Mouse (Mus musculus): ENCODE results near the gene Snx20. TPM values are rescaled to one million over a fixed set of nuclear protein-coding genes. Genes with fewer than 3 reads are reported as not detected.

Gene Snx20
- total and polyA plus RNA-seq, 2 experiments from 2014 or later, result 1.6 to 1.9 TPM

- no peaks in the 10 kb centered on the region for H3K9me3 ChIP-seq (ENCODE audit: low read length)
- H3K4me1 ChIP-seq (ENCODE audit: insufficient read depth), result peaks cover 6% of the 10 kb centered on the region; the same call in 1 of the 2 replicates
- H3K36me3 ChIP-seq (ENCODE audit: insufficient read depth), result no peaks in the 10 kb centered on the region
- H3K9ac ChIP-seq, result no peak overlapping the region
- WGBS, result 83% methylated on average over 5 of the region's 5 CpGs
- DNase-seq, result no peak
- no peak for TF ChIP-seq CTCF (IDR thresholded peaks at IDR 0.05; ENCODE audit: low read depth)
- ATAC-seq, result no peak
- H3K4me2 ChIP-seq (ENCODE audit: low read depth), result no peak overlapping the region
- H3K4me3 ChIP-seq (ENCODE audit: low read depth, low read length), result no peak overlapping the region
- no peaks in the 10 kb centered on the region for H3K27me3 ChIP-seq (ENCODE audit: insufficient read depth, low read length)
- H3K27ac ChIP-seq (ENCODE audit: low read depth, low read length), result no peak overlapping the region
These were observed 37.9 kb upstream of the Snx20 start for GRCm38 (mm10) chr8:88673859-88674258.

- no peaks in the 10 kb centered on the region for H3K27me3 ChIP-seq (ENCODE audit: insufficient read depth, low read length)
- TF ChIP-seq CTCF (IDR thresholded peaks at IDR 0.05; ENCODE audit: low read depth), result no peak
- no peaks in the 10 kb centered on the region for H3K9me3 ChIP-seq (ENCODE audit: low read length)
- 62% methylated on average over 10 of the region's 10 CpGs for WGBS
- no peak overlapping the region; the same call in 1 of the 2 replicates for H3K9ac ChIP-seq
- H3K4me1 ChIP-seq (ENCODE audit: insufficient read depth), result peaks cover 9% of the 10 kb centered on the region; the same call in 1 of the 2 replicates
- no peaks in the 10 kb centered on the region for H3K36me3 ChIP-seq (ENCODE audit: insufficient read depth)
- peak overlapping the region; percentile 71 for H3K27ac ChIP-seq (ENCODE audit: low read depth, low read length)
- ATAC-seq (peak; percentile 66), DNase-seq (peak; percentile 57)
- no peak overlapping the region for H3K4me2 ChIP-seq (ENCODE audit: low read depth)
- H3K4me3 ChIP-seq (ENCODE audit: low read depth, low read length), result no peak overlapping the region
These were observed 35.6 kb upstream of the Snx20 start for GRCm38 (mm10) chr8:88671575-88671974.

- Histone ChIP-seq H3K27ac (ENCODE audit: low read depth, low read length) (peak overlapping the region; percentile 71; the same call in 1 of the 2 replicates), H3K9me3 (ENCODE audit: low read length) (no peaks in the 10 kb centered on the region), H3K4me3 (ENCODE audit: low read depth, low read length) (no peak overlapping the region), H3K9ac (no peak overlapping the region), H3K36me3 (ENCODE audit: insufficient read depth) (no peaks in the 10 kb centered on the region), H3K4me1 (ENCODE audit: insufficient read depth) (peaks cover 9% of the 10 kb centered on the region; the same call in 1 of the 2 replicates), H3K4me2 (ENCODE audit: low read depth) (no peak overlapping the region), H3K27me3 (ENCODE audit: insufficient read depth, low read length) (no peaks in the 10 kb centered on the region)
- 71% methylated on average over 6 of the region's 6 CpGs for WGBS
- ATAC-seq, result no peak
- no peak for TF ChIP-seq CTCF (IDR thresholded peaks at IDR 0.05; ENCODE audit: low read depth)
- no peak for DNase-seq
These were observed 34.9 kb upstream of the Snx20 start for GRCm38 (mm10) chr8:88670782-88671181.

- TF ChIP-seq CTCF (IDR thresholded peaks at IDR 0.05; ENCODE audit: low read depth), result no peak
- no peaks in the 10 kb centered on the region for H3K36me3 ChIP-seq (ENCODE audit: insufficient read depth)
- H3K9ac ChIP-seq, result peak overlapping the region; percentile 14; the same call in 1 of the 2 replicates
- 43% methylated on average over 14 of the region's 14 CpGs for WGBS
- H3K9me3 ChIP-seq (ENCODE audit: low read length), result no peaks in the 10 kb centered on the region
- H3K27ac ChIP-seq (ENCODE audit: low read depth, low read length), result peak overlapping the region; percentile 75
- ATAC-seq, result peak; percentile 92
- H3K4me1 ChIP-seq (ENCODE audit: insufficient read depth), result peaks cover 9% of the 10 kb centered on the region; the same call in 1 of the 2 replicates
- peak; percentile 76 for DNase-seq
- no peak overlapping the region for H3K4me3 ChIP-seq (ENCODE audit: low read depth, low read length)
- no peaks in the 10 kb centered on the region for H3K27me3 ChIP-seq (ENCODE audit: insufficient read depth, low read length)
- H3K4me2 ChIP-seq (ENCODE audit: low read depth), result no peak overlapping the region
These were observed 32.6 kb upstream of the Snx20 start for GRCm38 (mm10) chr8:88668400-88669086.

GRCm38 (mm10) chr8:88666435-88666834 lies 30.5 kb upstream of the Snx20 start:
- DNase-seq, result no peak
- Histone ChIP-seq H3K9me3 (ENCODE audit: low read length) (no peaks in the 10 kb centered on the region), H3K27me3 (ENCODE audit: insufficient read depth, low read length) (no peaks in the 10 kb centered on the region), H3K4me1 (ENCODE audit: insufficient read depth) (peaks cover 9% of the 10 kb centered on the region; the same call in 1 of the 2 replicates), H3K9ac (no peak overlapping the region), H3K36me3 (ENCODE audit: insufficient read depth) (no peaks in the 10 kb centered on the region), H3K4me3 (ENCODE audit: low read depth, low read length) (no peak overlapping the region), H3K4me2 (ENCODE audit: low read depth) (no peak overlapping the region), H3K27ac (ENCODE audit: low read depth, low read length) (no peak overlapping the region)
- 75% methylated on average over 1 of the region's 1 CpGs for WGBS
- ATAC-seq, result no peak
- TF ChIP-seq CTCF (IDR thresholded peaks at IDR 0.05; ENCODE audit: low read depth), result no peak

GRCm38 (mm10) chr8:88664947-88665346 lies 29.0 kb upstream of the Snx20 start:
- Histone ChIP-seq H3K9me3 (ENCODE audit: low read length) (no peaks in the 10 kb centered on the region), H3K36me3 (ENCODE audit: insufficient read depth) (no peaks in the 10 kb centered on the region), H3K9ac (no peak overlapping the region), H3K4me1 (ENCODE audit: insufficient read depth) (peaks cover 4% of the 10 kb centered on the region; the same call in 1 of the 2 replicates), H3K27me3 (ENCODE audit: insufficient read depth, low read length) (no peaks in the 10 kb centered on the region), H3K4me2 (ENCODE audit: low read depth) (no peak overlapping the region), H3K4me3 (ENCODE audit: low read depth, low read length) (no peak overlapping the region), H3K27ac (ENCODE audit: low read depth, low read length) (no peak overlapping the region)
- WGBS, result 68% methylated on average over 19 of the region's 19 CpGs
- DNase-seq (no peak), ATAC-seq (no peak)
- no peak for TF ChIP-seq CTCF (IDR thresholded peaks at IDR 0.05; ENCODE audit: low read depth)

- Histone ChIP-seq H3K27me3 (ENCODE audit: insufficient read depth, low read length) (no peaks in the 10 kb centered on the region), H3K27ac (ENCODE audit: low read depth, low read length) (no peak overlapping the region), H3K4me2 (ENCODE audit: low read depth) (no peak overlapping the region), H3K9me3 (ENCODE audit: low read length) (no peaks in the 10 kb centered on the region), H3K9ac (no peak overlapping the region), H3K4me3 (ENCODE audit: low read depth, low read length) (no peak overlapping the region), H3K4me1 (ENCODE audit: insufficient read depth) (peaks cover 4% of the 10 kb centered on the region; the same call in 1 of the 2 replicates), H3K36me3 (ENCODE audit: insufficient read depth) (no peaks in the 10 kb centered on the region)
- DNase-seq (no peak), ATAC-seq (no peak)
- 84% methylated on average over 16 of the region's 16 CpGs for WGBS
- TF ChIP-seq CTCF (IDR thresholded peaks at IDR 0.05; ENCODE audit: low read depth), result no peak
These were observed 28.2 kb upstream of the Snx20 start for GRCm38 (mm10) chr8:88664121-88664520.
